Mouse (Mus musculus) forebrain, embryonic 12.5 days (tissue): ENCODE measurements around the gene Zfp92. TPM values are rescaled to one million over a fixed set of nuclear protein-coding genes. Genes with fewer than 3 reads are reported as not detected.
"Not testable (repeated sequence)": the region's sequence is repeated elsewhere in the genome, so short reads cannot be mapped to it uniquely, and the experiment has no call there.

Experiments
- ATAC-seq: fragments of 200-750 bp; cut with Nextera tagmentation; 2 replicates; pipeline ENCODE4 v1.8.0; 2017; ENCODE audit warnings: moderate TSS enrichment; ENCODE audit not compliant: low FRiP score
- H3K27ac ChIP-seq: fragments of 300-500 bp; sonication (generic); 2 replicates; pipeline ENCODE4 v1.5.1; 2016; ENCODE audit warnings: mild to moderate bottlenecking
- H3K27me3 ChIP-seq: fragments of 300-500 bp; sonication (generic); 2 replicates; pipeline ENCODE4 v1.6.1; 2016; ENCODE audit warnings: mild to moderate bottlenecking
- H3K36me3 ChIP-seq: fragments of 300-500 bp; sonication (generic); replicated peaks from 2 replicates; pipeline ENCODE4 v1.6.1; 2016; ENCODE audit warnings: mild to moderate bottlenecking
- H3K4me1 ChIP-seq: fragments of 300-500 bp; sonication (generic); 2 replicates; pipeline ENCODE4 v1.6.1; 2016
- H3K4me2 ChIP-seq: fragments of 300-500 bp; sonication (generic); 2 replicates; pipeline ENCODE4 v1.6.1; 2016; ENCODE audit warnings: mild to moderate bottlenecking, moderate library complexity
- H3K4me3 ChIP-seq: fragments of 300-500 bp; sonication (generic); replicated peaks from 2 replicates; pipeline ENCODE4 v1.5.1; 2016; ENCODE audit warnings: mild to moderate bottlenecking
- H3K9ac ChIP-seq: fragments of 300-500 bp; sonication (generic); 2 replicates; pipeline ENCODE4 v1.6.1; 2016; ENCODE audit warnings: mild to moderate bottlenecking
- H3K9me3 ChIP-seq: fragments of 300-500 bp; sonication (generic); 2 replicates; pipeline ENCODE4 v1.6.1; 2016
- WGBS: fragments of 180-500 bp; shearing (Covaris S2); methylation state at CpG from one replicate; pipeline ENCODE4 v1.1.7; 2016; 5-methylcytosine and 5-hydroxymethylcytosine counted together
- polyA plus RNA-seq: library from polyadenylated mRNA; unstranded; fragments of >200 nt; fragmentation: Nextera tagmentation; extraction: Ambion mirVana; gene quantifications from 2 replicates; pipeline ENCODE4 v1.2.1, GENCODE M21; 2016

Gene Zfp92
- polyA plus RNA-seq: 0.17 and 0.22 TPM in 2 replicates

DNA sequence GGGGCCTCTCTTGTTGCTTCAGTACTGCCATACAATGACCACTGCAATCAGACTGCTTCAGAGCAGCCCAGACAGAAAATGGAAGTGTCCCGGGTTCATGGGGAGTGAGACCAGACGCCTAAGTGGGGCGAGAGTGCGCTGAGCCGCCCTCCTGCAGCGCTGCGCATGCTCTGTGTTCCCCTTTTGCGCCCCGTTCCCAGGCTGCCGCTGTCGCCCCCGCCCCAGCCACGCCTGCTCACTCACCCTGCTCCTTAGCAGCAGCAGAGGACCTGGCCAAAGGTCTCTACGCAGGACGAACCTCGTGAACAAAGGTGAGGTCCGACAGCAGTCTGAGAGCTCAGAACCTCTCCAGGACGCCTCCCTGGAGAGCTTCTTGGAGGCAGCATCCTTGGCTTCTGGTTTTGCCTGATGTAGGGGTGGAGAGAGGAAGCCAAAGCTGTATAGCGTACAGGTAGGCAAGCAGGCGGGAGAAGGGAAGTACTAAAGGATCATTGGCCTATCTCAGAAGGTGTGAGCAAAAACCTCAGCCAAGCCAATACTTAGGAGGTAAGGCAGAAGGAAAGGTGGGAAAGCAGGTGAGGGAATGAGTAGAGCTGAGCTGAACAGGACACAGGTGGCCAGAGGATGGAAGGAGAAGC, at the start of gene Zfp92:
TSS of gene Zfp92 (plus strand) at position 217 of the 638 bp plus-strand sequence.
- 25% methylated on average over 20 of the region's 20 CpGs for WGBS
- no peak within 1 kb of the TSS for H3K9ac ChIP-seq
- peaks cover 14% of the 10 kb centered on the region; the same call in 1 of the 2 replicates for H3K27me3 ChIP-seq
- H3K4me2 ChIP-seq: peak within 1 kb of the TSS; percentile 48
- peak within 1 kb of the TSS; percentile 25 for H3K4me3 ChIP-seq
- no peaks in the 10 kb centered on the region for H3K9me3 ChIP-seq
- no peak for ATAC-seq
- H3K36me3 ChIP-seq: no peaks in the 10 kb centered on the region
- no peak within 1 kb of the TSS for H3K27ac ChIP-seq
- H3K4me1 ChIP-seq: no peaks in the 10 kb centered on the region

DNA sequence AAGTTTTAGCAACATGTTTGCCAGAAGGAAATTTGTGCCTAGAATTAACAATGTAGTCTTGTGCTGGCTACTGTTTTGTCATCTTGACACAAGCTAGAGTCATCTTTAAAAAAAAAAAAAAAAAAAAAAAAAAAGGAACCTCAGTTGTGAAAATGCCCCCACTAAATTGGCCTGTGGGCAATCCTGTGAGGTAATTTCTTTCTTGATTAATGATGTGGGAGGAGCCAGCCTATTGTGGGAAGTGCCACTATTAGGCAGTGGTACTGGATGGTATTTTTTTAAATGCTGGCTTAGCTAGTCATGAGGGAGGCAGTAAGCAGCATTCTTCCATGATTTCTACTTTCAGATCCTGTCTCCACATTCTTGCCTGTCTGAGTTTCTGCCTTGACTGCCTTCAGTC, 47.6 kb upstream of the Zfp92 start:
- no peak overlapping the region for H3K27ac ChIP-seq
- no peaks in the 10 kb centered on the region for H3K9me3 ChIP-seq
- H3K36me3 ChIP-seq: 0 out of 2 replicates have a peak, but pooled peaks cover 5% of the 10 kb centered on the region
- H3K4me1 ChIP-seq: no peaks in the 10 kb centered on the region
- no peaks in the 10 kb centered on the region for H3K27me3 ChIP-seq
- no peak overlapping the region for H3K4me2 ChIP-seq
- ATAC-seq: no peak
- H3K9ac ChIP-seq: no peak overlapping the region
- H3K4me3 ChIP-seq: no peak overlapping the region

DNA sequence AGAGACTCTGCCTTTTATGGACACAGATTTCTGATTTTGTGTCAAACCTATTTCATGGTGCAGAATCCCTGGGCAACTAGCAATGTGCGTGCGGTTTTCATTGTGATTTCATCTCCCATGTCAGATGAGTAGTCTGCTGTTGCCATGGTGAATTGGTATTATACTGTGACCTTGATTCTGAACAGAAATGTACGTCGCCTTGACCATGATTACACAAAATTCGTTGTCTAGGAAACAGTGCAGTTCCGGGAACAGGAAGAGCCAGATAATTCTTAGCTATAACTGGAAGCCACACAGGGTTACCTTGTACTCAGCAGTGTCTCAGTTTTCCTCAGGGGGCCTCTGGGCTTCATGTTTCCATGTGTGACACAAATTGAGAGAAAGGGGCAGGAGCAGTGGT, 26.5 kb upstream of the Zfp92 start:
- no peaks in the 10 kb centered on the region for H3K9me3 ChIP-seq
- H3K4me2 ChIP-seq: no peak overlapping the region
- H3K4me1 ChIP-seq: no peaks in the 10 kb centered on the region
- ATAC-seq: peak; percentile 57
- H3K27ac ChIP-seq: no peak overlapping the region
- H3K36me3 ChIP-seq: no peaks in the 10 kb centered on the region
- H3K9ac ChIP-seq: no peak overlapping the region
- H3K4me3 ChIP-seq: no peak overlapping the region
- 0 out of 2 replicates have a peak, but pooled peaks cover 4% of the 10 kb centered on the region for H3K27me3 ChIP-seq
- WGBS: 75% methylated on average over 6 of the region's 6 CpGs

- WGBS: 48% methylated on average over 1 of the region's 1 CpGs
- H3K4me2 ChIP-seq: no peak overlapping the region
- H3K27ac ChIP-seq: no peak overlapping the region
- H3K27me3 ChIP-seq: 0 out of 2 replicates have a peak, but pooled peaks cover 4% of the 10 kb centered on the region
- ATAC-seq: no peak
- H3K9ac ChIP-seq: no peak overlapping the region
- no peak overlapping the region for H3K4me3 ChIP-seq
- no peaks in the 10 kb centered on the region for H3K9me3 ChIP-seq
- no peaks in the 10 kb centered on the region for H3K4me1 ChIP-seq
- H3K36me3 ChIP-seq: no peaks in the 10 kb centered on the region
Observed at GRCm38 (mm10) chrX:73384924-73385323, 26.0 kb upstream of the Zfp92 start.

GRCm38 (mm10) chrX:73391481-73391880, 19.4 kb upstream of the Zfp92 start:
- Histone ChIP-seq H3K9ac (no peak overlapping the region), H3K4me1 (no peaks in the 10 kb centered on the region), H3K4me2 (no peak overlapping the region), H3K27ac (no peak overlapping the region), H3K27me3 (0 out of 2 replicates have a peak, but pooled peaks cover 2% of the 10 kb centered on the region), H3K36me3 (no peaks in the 10 kb centered on the region), H3K4me3 (no peak overlapping the region), H3K9me3 (no peaks in the 10 kb centered on the region)
- WGBS: 86% methylated on average over 4 of the region's 4 CpGs
- ATAC-seq: no peak

- 100% methylated on average over 1 of the region's 1 CpGs for WGBS
- H3K27ac ChIP-seq: no peak overlapping the region
- H3K4me1 ChIP-seq: no peaks in the 10 kb centered on the region
- no peak overlapping the region for H3K4me3 ChIP-seq
- H3K9me3 ChIP-seq: no peaks in the 10 kb centered on the region
- no peak overlapping the region for H3K4me2 ChIP-seq
- H3K27me3 ChIP-seq: peaks cover 5% of the 10 kb centered on the region; the same call in 1 of the 2 replicates
- ATAC-seq: no peak
- no peaks in the 10 kb centered on the region for H3K36me3 ChIP-seq
- no peak overlapping the region for H3K9ac ChIP-seq
Observed at GRCm38 (mm10) chrX:73396446-73396845, 14.4 kb upstream of the Zfp92 start.

- WGBS: 73% methylated on average over 2 of the region's 2 CpGs
- not testable (repeated sequence) for ATAC-seq, H3K27me3 ChIP-seq, H3K4me3 ChIP-seq, H3K27ac ChIP-seq, H3K4me1 ChIP-seq, H3K9me3 ChIP-seq, H3K36me3 ChIP-seq, H3K4me2 ChIP-seq, H3K9ac ChIP-seq
Observed at GRCm38 (mm10) chrX:73398636-73399035, 12.3 kb upstream of the Zfp92 start, which contains the start of gene Gm18336. Gm18336 (minus strand) TSS chrX:73398736.

DNA sequence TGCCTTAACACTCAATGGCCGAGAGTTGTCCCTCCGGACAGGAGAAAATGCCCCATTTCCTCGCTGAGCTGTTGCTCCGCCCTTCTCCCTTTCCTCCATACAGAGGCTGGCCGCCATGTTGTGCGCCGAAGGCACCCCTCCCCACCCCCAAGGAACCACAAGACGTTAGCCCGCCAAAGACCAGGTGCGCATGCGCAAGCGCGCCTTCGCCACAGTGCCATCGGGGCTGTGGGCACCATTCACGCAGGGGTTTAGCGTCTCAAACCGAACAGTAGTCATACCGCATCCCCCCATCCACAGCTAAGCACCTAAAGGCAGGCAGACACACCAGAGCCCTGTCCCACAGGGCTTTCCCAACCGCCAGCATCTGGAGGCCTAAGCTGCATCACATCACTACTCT, 9.9 kb upstream of the Zfp92 start:
- H3K4me1 ChIP-seq: no peaks in the 10 kb centered on the region
- WGBS: 89% methylated on average over 20 of the region's 20 CpGs
- H3K4me2 ChIP-seq: no peak overlapping the region

DNA sequence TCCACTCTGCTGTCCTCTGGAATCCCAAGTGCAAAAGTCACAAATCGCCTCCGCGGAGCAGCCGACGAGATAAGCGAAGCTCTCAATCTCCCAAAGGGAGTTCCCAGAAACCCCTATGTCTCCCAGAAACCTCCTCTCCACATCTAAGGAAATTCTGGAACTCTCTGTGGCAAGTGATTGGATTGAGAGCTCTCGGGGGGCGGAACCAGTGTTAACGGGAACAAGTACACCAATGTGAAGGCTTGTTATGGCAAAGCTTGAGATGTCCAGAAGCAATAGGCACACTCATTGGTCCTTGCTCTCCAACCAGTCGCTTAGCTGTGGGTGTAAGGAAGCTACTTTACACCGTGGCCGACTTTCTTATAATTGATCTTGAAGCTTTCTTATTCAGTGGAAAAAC, 9.3 kb upstream of the Zfp92 start:
- Histone ChIP-seq H3K27me3 (peaks cover 2% of the 10 kb centered on the region; the same call in 1 of the 2 replicates), H3K9ac (no peak overlapping the region), H3K4me3 (no peak overlapping the region), H3K4me2 (no peak overlapping the region), H3K27ac (no peak overlapping the region), H3K9me3 (no peaks in the 10 kb centered on the region), H3K36me3 (no peaks in the 10 kb centered on the region), H3K4me1 (no peaks in the 10 kb centered on the region)
- 94% methylated on average over 12 of the region's 12 CpGs for WGBS
- no peak for ATAC-seq

More for the DNA sequence above, 9.9 kb upstream of the Zfp92 start:
- Histone ChIP-seq H3K9me3 (no peaks in the 10 kb centered on the region), H3K27me3 (peaks cover 5% of the 10 kb centered on the region; the same call in 1 of the 2 replicates), H3K27ac (no peak overlapping the region), H3K4me3 (no peak overlapping the region), H3K9ac (no peak overlapping the region), H3K36me3 (no peaks in the 10 kb centered on the region)
- ATAC-seq: no peak

GRCm38 (mm10) chrX:73412767-73413166, 1.9 kb downstream of the Zfp92 start:
- Histone ChIP-seq H3K27ac (no peak overlapping the region), H3K4me2 (no peak overlapping the region), H3K4me3 (no peak overlapping the region), H3K36me3 (no peaks in the 10 kb centered on the region), H3K9ac (no peak overlapping the region), H3K4me1 (no peaks in the 10 kb centered on the region), H3K9me3 (no peaks in the 10 kb centered on the region), H3K27me3 (peaks cover 14% of the 10 kb centered on the region; the same call in 1 of the 2 replicates)
- ATAC-seq: no peak
- WGBS: 33% methylated on average over 1 of the region's 1 CpGs

DNA sequence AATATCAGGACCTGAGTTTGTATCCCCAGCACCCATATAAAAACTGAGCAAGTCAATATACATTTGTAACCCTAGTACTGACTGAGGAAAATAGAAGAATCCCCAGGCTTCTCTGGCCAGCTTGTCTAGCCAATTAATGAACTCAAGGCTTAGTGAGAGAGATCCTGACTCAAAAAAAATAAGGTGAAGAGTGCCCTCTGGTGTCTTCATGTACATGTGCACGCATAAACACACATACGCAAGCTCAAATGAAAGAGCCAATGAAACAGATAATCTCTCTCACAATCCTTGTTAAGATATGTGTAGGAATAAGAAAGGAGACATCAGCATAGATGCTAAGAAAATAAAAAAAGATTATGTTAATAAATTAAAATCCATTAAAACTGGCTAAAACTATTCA, 19.1 kb downstream of the Zfp92 start:
- 82% methylated on average over 2 of the region's 2 CpGs for WGBS
- no peak overlapping the region for H3K9ac ChIP-seq
- no peaks in the 10 kb centered on the region for H3K4me1 ChIP-seq
- no peak for ATAC-seq
- H3K27ac ChIP-seq: no peak overlapping the region
- H3K4me3 ChIP-seq: no peak overlapping the region
- no peak overlapping the region for H3K4me2 ChIP-seq
- H3K36me3 ChIP-seq: no peaks in the 10 kb centered on the region
- H3K9me3 ChIP-seq: no peaks in the 10 kb centered on the region
- H3K27me3 ChIP-seq: no peaks in the 10 kb centered on the region

GRCm38 (mm10) chrX:73432850-73433249, 22.0 kb downstream of the Zfp92 start:
- no peak overlapping the region for H3K4me3 ChIP-seq
- H3K27me3 ChIP-seq: no peaks in the 10 kb centered on the region
- H3K4me1 ChIP-seq: no peaks in the 10 kb centered on the region
- H3K4me2 ChIP-seq: no peak overlapping the region
- WGBS: 73% methylated on average over 5 of the region's 5 CpGs
- no peak for ATAC-seq
- H3K9me3 ChIP-seq: no peaks in the 10 kb centered on the region
- H3K36me3 ChIP-seq: no peaks in the 10 kb centered on the region
- H3K27ac ChIP-seq: no peak overlapping the region
- no peak overlapping the region for H3K9ac ChIP-seq

DNA sequence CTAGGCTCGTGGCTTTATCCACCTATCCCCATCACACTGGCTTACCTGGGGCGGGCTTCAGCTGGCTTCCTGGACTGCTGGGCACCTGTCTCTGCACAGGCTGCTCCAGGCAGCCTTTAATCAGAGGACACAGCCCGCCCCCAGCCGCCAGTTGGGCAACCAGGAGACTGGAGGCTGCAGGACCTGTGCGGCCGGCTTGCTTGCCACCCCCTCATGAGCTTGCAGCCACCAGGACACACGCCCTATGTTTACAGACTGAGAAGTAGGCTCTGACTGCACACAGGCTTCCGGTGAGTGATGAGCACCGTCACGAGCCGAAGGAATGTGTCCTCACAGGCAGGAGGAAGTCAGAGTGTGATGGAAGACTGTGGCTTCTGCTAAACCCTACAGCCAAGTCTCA, 24.4 kb downstream of the Zfp92 start, which contains the start of gene Trex2:
TSS of gene Trex2 (minus strand) at position 93 of the 400 bp plus-strand sequence.
- WGBS: 82% methylated on average over 11 of the region's 11 CpGs
- H3K4me2 ChIP-seq: no peak within 1 kb of the TSS
- no peaks in the 10 kb centered on the region for H3K27me3 ChIP-seq
- H3K9me3 ChIP-seq: no peaks in the 10 kb centered on the region
- no peak within 1 kb of the TSS for H3K9ac ChIP-seq
- H3K36me3 ChIP-seq: no peaks in the 10 kb centered on the region
- no peak within 1 kb of the TSS for H3K27ac ChIP-seq
- H3K4me1 ChIP-seq: no peaks in the 10 kb centered on the region
- H3K4me3 ChIP-seq: no peak within 1 kb of the TSS
- no peak for ATAC-seq
